Mouse (Mus musculus): ENCODE data around the gene Itih2.

The Itih2 gene

GRCm38 (mm10) chr2:10131296-10131695 lies at the start of gene Itih2:
TSS of gene Itih2 (minus strand) at chr2:10131396.
- no peak for DNase-seq

GRCm38 (mm10) chr2:10169991-10170390 lies 38.8 kb upstream of the Itih2 start:
- no peak for DNase-seq

- DNase-seq = no peak
Observed at GRCm38 (mm10) chr2:10168016-10168415, 36.8 kb upstream of the Itih2 start.

- DNase-seq = no peak
Observed at GRCm38 (mm10) chr2:10167283-10167682, 36.1 kb upstream of the Itih2 start.

- no peak for DNase-seq
Observed at GRCm38 (mm10) chr2:10166635-10167034, 35.4 kb upstream of the Itih2 start.

GRCm38 (mm10) chr2:10162011-10162410 lies 30.8 kb upstream of the Itih2 start:
- no peak for DNase-seq

GRCm38 (mm10) chr2:10157184-10157583 lies 26.0 kb upstream of the Itih2 start:
- no peak for DNase-seq

- DNase-seq = peak; percentile 10
Observed at GRCm38 (mm10) chr2:10153201-10154075, 22.2 kb upstream of the Itih2 start, which contains the start of gene Itih5. TSS of gene Itih5 (plus strand) at chr2:10153571.

- DNase-seq = no peak
Observed at GRCm38 (mm10) chr2:10152590-10152989, 21.4 kb upstream of the Itih2 start.

- DNase-seq = peak; percentile 13
Observed at GRCm38 (mm10) chr2:10147176-10147575, 16.0 kb upstream of the Itih2 start.

- no peak for DNase-seq
Observed at GRCm38 (mm10) chr2:10145514-10145913, 14.3 kb upstream of the Itih2 start.

GRCm38 (mm10) chr2:10142472-10143454 lies 11.6 kb upstream of the Itih2 start:
- DNase-seq = peak; percentile 36

GRCm38 (mm10) chr2:10140456-10140855 lies 9.3 kb upstream of the Itih2 start:
- DNase-seq = no peak

- no peak for DNase-seq
Observed at GRCm38 (mm10) chr2:10137320-10137719, 6.1 kb upstream of the Itih2 start.

GRCm38 (mm10) chr2:10133941-10134340 lies 2.7 kb upstream of the Itih2 start:
- DNase-seq = no peak

GRCm38 (mm10) chr2:10132128-10132527 lies 932 bp upstream of the Itih2 start:
- no peak for DNase-seq

GRCm38 (mm10) chr2:10130341-10130990 lies 730 bp downstream of the Itih2 start:
- no peak for DNase-seq

GRCm38 (mm10) chr2:10128571-10128970 lies 2.6 kb downstream of the Itih2 start:
- DNase-seq = no peak

GRCm38 (mm10) chr2:10127471-10127870 lies 3.7 kb downstream of the Itih2 start:
- no peak for DNase-seq

- no peak for DNase-seq
Observed at GRCm38 (mm10) chr2:10126122-10126521, 5.1 kb downstream of the Itih2 start.

GRCm38 (mm10) chr2:10121826-10122225 lies 9.4 kb downstream of the Itih2 start:
- no peak for DNase-seq

GRCm38 (mm10) chr2:10119276-10119675 lies 11.9 kb downstream of the Itih2 start:
- DNase-seq = no peak

GRCm38 (mm10) chr2:10118751-10119150 lies 12.4 kb downstream of the Itih2 start:
- no peak for DNase-seq
